Mouse (Mus musculus): ENCODE measurements around the gene Zfp212.

DNA sequence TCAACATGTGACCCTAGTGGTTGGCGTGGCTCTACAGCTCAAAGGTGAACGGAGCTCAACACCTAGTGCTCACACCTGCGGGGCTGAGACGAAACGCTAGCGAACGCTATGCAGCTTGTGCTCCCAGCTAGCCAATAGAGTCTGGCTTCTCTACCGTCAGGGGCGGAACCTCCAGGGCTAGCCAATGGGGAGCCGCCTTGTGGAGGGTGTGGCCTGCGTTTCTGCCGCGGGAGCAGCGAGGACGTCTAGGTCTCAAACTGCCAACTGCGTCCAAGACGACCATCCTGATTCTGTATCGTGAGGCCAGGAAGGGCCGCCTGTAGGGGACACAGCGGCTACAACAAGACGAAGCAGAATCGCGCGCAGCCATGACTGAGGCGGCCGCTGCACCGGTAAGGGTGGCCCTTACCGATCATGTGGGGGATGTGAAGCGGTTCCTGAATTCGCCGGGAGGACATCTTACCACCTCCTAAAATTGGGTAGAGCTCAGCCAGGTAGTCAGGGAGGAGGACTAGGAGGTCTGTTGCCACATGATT lies 33.0 kb downstream of the Zfp212 start, which contains the start of gene Zfp956:
- TF ChIP-seq CTCF (IDR thresholded peaks at IDR 0.05; ENCODE audit: borderline replicate concordance, extremely low read depth, insufficient read depth, insufficient read length), result no peak
- peak; percentile 41; the same call in 1 of the 2 replicates for TF ChIP-seq POLR2A (IDR thresholded peaks at IDR 0.05; ENCODE audit: borderline replicate concordance, extremely low read depth, insufficient read depth, insufficient read length, poor library complexity, severe bottlenecking)

All from brain, embryonic 14.5 days (tissue).